Mouse (Mus musculus) kidney, adult 18-20 months (tissue): ENCODE data around the gene Thap11.
"Not testable (repeated sequence)": the region's sequence is repeated elsewhere in the genome, so short reads cannot be mapped to it uniquely, and the experiment has no call there.

ENCODE experiments used
- DNase-seq: peaks from one replicate; pipeline ENCODE4 v3.0.0; 2021

The Thap11 gene

DNA sequence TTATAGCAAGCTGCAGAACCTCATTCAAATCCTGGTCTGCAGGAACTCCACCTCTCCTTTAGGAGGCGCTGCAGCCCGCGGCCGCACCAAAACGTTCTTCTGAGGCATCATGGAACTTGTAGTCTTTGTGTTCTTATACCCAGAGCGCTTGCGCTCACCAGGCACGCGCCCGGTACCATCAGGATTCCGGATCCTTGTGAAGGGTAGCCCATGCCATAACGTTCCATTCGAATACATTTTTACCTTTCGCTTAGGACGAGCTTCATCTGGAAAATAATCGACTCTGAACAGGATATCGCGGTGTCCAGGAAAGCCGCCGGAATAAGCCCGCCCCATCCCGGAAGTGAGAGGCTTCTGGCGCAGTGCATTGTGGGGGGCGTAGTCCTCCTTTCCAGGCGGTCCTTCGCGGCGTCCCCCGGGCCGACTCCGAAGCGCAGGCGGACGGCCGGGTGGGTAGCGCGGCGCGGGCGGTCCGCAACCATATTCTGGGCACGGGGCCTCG lies at the start of gene Thap11:
Gene Thap11, plus strand, starts transcription at position 418 of the 502 bp plus-strand sequence.
- DNase-seq, result peak; percentile 96

DNA sequence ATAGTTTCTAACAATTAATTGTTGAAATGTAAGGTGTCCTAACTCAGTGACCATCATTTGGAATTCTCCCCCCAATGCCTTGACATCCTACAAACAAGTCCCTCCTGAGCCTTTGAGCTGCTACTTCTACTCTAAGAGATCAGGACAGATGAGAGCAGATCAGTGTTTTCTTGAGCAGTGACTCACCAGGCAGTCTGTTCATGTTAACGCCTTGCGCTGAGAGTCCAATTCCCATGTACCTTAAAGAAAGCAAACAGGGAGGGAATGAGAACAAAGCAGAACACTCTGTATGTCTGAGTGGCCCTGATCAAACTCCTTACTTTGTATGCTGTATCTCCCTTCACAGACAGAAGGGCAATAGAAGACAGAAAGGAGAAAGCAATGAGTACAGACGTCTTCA lies 49.6 kb upstream of the Thap11 start:
- no peak for DNase-seq

DNA sequence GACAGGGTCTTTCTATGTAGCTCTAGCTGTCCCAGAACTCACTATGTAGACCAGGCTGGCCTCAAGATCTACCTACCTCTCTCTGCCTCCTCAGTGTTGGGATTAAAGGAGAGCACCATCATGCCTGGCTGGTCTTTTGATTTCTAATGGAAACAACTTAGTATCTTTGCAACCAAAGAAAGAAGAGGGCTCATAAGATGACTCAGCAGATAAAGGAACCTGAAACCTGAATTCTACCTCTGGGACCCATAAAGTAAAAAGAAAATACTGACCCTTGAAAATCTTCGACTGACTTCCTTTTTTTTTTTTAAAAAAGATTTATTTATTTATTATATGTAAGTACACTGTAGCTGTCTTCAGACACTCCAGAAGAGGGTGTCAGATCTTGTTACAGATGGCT lies 49.0 kb upstream of the Thap11 start:
- DNase-seq, result no peak

DNA sequence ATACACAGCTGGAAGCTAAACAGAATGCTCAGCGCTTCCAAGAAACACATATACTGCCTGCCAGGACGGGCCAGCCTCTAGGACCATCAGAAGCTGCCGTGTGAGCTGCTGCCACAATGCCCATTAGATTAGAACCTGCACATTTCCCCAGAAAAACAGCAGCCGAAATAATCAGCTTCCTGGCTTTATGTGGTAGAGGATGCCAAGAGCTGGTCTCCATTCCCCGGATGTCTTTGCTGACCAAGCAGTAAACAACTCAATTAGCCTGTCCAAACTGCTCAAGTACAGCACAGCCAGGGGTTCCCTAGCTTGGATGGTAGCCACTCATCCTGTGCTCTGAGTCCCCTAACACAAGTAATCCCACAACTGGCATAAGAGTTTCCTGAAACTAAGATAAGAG lies 47.2 kb upstream of the Thap11 start:
- DNase-seq, result peak; percentile 52

DNA sequence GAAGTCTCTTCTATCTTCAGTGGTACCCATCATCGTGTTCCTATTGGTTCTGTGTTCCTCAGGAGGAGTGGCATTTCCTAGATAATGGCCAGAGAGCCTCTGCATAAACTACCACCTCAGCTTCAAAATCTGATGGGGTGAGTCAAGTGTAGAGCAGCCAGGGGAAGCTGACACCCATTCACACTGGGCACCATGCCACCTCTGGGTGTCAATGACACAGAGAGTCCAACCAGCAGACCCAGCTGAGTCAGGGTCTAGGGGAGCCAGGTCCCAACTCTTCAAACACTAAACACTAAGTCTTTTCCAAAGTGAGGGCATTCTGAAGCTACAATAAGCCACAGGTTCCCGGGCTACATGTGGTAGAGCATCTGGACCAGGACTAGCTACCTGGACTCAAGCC lies 46.5 kb upstream of the Thap11 start:
- DNase-seq, result peak; percentile 27

DNA sequence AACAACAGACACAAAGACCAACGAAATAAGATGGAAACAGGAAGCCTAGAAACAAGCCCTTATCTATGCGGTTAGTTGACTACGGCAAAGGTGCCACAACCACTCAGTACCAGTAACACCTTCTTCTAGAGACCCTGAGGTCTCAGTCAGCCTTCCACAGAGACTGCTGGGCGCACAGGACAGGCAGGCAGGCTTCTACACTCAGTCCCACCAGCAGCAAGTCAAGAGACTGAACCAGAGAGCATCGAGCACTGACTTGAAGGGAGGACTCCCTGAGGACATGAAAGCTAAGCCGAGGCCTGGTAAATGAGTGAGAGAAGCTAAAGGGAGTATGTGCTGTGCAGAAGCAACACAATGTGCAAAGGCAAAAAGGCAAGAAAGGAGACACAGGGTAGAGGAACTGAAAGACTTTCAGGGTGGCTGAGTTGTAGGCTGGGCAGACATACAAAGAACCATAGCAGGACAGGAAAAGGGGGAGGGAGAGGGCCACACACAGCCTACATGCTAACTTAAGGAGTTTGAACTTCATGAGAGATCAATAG lies 44.6 kb upstream of the Thap11 start:
- DNase-seq, result no peak

DNA sequence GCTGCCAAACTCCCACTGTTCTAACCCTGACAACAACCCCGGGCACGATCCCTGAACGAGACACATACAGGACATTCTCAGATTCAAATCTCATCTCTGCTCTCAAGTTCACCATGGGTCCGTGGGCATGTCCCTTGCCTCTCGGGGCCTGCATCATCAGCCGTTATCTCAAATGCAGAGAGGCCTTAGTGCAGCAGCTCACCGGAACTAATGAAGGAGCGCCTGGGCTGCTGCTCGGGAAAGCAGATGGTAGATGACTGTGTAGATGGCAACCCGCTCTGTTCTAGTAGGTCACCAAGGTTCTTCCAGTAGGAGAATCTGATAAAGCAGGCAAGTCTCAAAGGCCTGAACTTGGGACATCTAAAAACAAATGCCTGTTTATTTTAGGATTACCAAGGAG lies 43.9 kb upstream of the Thap11 start:
- no peak for DNase-seq

DNA sequence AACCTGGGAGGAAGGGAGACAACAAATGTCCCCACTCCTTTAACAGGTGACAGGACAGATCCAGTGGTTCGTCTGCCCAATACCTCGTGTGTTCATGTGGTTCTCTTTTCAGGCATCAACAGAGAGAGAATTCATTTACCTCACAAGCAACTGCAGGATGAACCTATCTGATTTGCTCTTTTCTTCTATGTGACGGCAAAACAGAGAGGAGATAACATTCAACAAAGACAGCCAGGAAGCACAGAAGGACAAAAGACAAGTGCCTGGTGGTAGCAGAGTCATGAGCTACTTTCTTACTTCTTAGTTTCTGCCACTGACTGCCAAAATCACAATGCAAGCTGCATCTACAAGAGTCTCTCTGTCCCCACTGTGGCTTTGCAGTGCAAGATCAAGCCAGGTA lies 43.4 kb upstream of the Thap11 start:
- no peak for DNase-seq

DNA sequence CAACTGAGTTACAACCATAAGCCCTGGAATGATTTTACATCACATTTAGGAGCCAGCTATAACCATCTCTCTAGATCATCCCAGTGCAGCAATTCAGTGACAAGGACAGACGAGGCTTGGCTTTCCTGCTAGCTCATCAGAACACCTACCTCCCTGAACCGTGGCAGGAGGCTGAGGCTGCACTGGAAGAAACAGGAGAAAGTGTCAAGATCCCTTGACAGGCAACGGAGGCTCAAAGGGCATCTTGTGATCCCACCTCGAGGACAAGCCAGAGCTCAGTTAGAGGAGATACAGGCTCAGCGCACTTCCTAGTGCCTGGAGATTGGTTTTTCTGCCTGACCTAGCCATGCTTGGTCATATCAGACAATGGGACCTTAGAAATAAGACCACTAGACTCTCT lies 42.4 kb upstream of the Thap11 start:
- no peak for DNase-seq

DNA sequence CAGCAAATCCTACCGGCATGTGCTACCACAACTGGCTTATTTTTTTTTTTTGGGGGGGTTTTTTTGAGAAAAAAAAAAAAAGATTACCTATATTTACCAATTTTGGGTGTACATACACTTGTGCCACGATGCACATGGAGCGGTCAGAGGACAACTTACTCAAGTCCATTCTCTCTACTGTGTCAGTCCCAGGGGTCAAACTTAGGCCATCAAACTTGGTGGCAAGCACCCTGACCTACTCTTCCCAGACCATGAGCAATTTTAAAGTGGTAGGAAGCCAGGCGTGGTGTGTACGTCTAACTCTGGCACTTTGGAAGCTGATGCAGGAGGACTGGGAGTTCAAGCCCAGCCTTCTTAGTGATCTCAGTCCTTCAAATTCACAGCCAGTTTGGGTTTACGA lies 41.7 kb upstream of the Thap11 start:
- DNase-seq, result no peak

DNA sequence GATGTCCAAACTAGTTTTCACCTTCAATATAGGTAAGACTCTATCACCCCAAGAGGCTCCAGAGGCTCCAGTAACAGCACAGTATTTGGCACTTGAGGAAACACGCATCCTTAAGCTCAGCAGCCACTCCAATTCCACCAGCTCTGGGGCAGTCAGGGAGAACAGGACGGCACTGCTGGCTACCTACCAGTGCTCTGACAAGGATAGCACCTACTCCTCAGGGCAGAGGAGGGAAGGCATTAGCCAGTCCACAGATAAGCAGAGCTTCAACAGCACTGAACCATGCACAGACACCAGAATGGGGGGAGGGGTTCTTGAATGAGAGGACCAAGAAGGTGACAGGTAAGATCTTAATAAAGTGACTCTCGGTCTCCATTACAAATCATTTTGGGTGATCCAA lies 35.3 kb upstream of the Thap11 start:
- DNase-seq, result no peak

DNA sequence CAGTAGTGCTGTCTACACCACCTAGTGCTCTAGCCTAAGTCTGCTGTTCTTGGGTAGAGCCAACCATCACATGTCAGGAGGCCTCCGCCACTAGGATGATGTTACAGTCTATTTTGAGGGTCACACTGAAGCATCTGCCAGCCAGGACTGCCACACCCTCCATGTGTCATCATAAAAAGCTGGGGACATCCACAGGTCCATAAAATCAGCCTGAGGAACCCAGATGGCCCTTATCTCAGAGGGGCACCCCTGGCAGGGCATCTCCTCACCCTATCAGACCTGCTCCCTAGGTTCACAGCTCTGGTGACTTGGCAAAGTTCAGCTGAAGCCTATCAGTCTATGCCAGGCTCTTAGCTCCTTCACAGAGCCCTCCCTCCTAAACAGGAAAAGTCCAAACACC lies 34.0 kb upstream of the Thap11 start:
- DNase-seq, result no peak

DNA sequence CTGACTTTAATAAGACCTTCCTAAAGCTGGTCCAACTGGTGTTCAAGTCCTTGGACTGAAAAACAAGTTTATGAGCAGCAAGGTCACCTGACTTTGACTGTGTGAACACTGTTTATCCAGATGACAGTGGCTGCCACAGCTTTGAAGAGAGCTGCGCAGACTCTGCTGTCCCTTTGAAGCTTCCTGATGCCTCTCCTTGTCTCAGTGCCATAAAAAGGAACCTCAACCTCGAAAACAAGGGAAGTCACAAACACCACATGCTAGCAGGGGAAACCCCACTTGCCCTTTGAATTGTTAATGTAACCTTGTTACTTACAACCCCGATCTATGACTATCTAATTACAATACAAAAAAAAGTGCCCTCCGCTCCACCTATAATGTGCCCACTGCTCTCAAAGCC lies 29.4 kb upstream of the Thap11 start:
- no peak for DNase-seq

DNA sequence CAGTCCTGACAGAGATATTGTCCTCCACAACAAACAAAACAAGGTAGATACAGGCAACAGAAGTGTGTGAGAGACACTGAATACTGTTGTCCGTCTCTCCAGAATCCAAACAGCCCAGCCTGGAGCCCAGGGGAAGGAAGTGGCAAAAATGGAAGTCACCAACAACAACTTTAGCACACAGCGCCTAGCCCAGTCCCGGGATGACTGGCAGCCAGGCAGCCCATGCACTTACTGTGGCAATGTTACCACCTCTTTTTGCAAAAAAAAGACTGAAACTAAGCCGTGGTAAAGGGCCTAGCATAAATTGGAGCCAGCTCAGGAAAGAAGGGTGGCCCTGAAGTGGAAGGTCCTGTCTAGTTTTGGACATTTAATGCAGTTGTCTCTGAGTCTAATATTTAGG lies 28.6 kb upstream of the Thap11 start:
- peak; percentile 35 for DNase-seq

DNA sequence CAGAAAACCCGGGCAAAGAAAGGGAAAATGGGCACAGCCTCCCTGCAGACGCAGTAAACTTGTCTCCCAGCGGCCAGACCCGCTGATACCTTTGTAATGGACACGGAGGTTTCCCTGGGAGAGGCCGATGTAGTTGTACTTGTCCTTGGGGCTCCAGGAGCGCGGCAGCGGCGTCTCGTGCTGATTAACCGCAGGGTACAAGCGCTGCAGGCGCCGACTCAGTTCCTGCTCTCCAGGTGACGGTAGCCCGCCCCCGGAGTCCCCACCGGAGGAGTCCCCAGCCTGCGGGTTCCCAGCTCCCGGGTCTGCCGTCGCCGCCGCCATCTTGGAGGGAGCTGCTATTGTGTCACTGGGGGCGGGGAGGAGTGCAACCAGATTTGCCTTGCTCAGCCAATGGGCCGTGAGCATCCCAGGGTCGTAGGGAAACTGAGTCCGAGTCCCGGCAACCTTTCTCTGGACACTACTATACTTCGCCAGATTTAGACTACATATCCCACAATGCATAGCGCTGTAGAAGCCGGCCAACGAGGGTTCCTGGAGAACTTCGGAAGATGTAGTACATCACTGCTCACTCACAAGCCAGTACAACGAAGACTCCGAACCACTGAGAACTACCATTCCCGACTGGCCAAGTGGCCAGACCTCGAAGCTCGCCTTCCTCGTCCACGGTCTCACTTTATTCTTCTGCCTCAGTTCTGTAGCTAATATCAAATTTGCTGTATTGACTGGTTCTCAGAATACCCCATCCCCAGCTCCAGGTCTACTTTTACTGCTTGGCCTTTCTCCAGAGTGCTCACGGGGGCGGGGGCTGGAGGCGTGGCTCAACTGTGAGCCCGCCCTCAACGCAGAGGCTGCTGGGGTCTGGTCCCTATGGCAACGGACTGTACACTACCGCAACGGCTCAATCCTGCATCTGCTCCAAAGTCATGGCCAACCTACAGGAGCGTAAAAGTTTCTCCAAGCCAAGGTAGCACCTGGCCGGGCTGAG lies 27.8 kb upstream of the Thap11 start, which contains the start of the genes Ranbp10 and Tsnaxip1:
Gene Ranbp10, minus strand, starts transcription at position 490 of the 988 bp plus-strand sequence.
Gene Tsnaxip1, plus strand, starts transcription at position 871 of the 988 bp plus-strand sequence.
- peak; percentile 94 for DNase-seq

DNA sequence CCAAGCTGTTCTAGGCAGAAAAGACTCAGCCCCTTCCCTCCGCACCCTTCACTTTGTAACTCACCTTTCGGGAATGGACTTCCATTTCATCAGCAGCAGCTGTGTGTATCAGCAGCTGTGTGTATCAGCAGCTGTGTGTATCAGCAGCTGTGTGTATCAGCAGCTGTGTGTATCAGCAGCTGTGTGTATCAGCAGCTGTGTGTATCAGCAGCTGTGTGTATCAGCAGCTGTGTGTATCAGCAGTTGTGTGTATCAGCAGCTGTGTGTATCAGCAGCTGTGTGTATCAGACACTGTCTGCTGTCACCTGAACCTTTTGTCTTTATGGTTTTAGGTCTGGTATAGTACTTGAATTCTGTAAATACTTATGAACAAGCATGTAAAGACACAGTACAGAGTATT lies 21.2 kb upstream of the Thap11 start:
- DNase-seq, result not testable (repeated sequence)

DNA sequence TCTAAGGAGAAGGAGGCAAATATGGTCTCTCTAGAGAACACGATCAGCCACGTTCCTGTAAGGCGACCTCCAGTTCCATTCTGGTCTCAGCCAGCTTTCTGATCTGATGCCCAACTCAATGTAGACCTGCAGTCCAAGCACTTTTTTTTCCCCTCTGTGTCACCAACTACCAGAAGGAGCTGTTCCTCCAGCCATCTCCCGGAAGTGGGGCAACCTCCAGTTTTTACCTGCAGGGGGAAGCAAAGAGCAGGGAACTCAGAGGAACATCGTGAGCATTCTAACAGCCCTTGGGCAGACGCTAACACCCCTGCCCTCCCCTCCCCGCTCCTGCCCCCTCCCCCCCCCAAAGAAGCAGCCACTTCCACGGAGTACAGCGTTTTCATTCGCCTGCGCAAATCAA lies 19.6 kb upstream of the Thap11 start:
- DNase-seq, result peak; percentile 84

DNA sequence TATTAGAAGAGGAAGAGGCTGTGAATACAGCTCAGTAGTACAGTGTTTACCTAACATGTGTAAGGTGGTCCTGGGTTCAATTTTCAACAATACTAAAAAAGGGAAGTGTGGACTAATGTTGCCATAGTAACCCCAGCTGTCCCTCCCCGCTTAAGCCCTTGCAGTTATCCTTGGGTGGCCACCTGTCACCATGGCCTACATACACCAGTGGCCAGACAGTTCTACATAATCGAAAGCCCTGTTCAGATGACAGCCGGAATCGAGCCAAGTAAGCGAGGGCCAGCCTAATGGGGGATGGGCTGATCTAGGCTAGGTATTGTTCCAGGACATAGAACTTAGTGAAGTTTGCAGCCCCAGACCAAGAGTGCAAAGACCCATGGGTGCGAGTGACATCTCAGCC lies 17.9 kb upstream of the Thap11 start:
- no peak for DNase-seq

DNA sequence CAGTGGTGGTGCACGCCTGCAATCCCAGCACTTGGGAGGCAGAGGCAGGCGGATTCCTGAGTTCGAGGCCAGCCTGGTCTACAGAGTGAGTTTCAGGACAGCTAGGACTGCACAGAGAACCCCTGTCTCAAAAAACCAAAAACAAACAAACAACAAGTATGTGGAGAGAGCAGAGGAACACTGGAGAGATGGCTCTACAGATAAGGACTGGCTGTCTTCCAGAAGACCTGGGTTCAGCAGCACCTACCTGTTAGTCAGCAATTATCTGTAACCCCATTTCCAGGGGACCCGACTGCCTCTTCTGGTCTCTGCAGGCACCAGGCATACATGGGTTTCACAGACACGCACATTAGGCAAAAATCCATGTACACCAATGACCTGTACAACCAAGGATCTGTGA lies 15.7 kb upstream of the Thap11 start:
- no peak for DNase-seq

DNA sequence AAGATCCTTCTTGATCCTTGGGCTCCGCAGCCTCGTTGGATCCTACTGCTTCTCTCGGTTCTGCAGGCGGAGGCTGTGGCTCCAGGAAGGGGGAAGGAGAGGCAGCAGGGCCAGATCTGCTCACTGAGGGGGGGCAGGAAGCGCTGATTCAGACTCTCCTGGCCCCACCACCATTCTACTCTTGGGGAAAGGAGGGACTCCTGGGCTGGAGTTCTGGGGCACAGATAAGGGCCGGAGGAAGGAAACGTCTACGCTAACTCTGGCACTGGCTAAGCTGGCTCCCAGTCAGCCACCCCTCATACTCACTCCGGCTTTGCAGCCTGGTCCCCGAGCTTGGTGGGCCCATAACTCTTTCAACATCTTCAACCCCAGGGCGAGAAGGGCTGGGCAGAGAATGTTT lies 8.3 kb upstream of the Thap11 start:
- no peak for DNase-seq

DNA sequence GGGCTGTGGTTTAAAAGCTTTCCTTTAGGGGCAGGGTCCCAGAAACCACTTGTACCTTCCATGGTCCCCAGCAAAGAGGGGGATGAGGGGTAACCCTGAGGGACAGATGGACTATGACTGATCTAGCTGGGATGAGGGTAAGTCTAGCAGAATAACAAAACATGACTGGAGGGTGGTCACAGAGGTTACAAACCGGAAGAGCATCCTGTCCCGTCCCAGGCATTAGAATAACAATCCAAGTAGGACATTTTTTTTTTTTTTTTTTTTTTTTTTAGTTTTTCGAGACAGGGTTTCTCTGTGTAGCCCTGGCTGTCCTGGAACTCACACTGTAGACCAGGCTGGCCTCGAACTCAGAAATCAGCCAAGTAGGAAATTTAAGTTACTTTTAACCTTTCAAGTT lies 4.9 kb upstream of the Thap11 start:
- no peak for DNase-seq

DNA sequence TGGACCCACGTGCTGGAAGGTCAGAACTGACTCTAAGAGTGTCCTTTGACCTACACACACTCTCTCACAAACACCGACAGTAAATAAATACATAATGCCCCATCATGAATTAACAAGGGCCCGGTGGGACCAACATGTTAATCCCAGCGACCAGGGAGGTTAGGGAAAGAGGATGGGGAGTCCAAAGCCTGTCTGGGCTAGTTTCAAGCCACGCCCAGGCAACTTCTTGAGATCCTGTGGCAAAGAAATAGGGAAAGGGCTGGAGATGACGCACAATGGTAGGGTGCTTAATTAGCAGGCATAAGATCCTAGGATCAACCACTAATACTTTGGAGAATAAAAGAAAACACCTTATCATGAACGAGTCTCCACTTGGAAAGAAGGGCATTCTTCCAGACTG lies 4.3 kb upstream of the Thap11 start:
- DNase-seq, result no peak

DNA sequence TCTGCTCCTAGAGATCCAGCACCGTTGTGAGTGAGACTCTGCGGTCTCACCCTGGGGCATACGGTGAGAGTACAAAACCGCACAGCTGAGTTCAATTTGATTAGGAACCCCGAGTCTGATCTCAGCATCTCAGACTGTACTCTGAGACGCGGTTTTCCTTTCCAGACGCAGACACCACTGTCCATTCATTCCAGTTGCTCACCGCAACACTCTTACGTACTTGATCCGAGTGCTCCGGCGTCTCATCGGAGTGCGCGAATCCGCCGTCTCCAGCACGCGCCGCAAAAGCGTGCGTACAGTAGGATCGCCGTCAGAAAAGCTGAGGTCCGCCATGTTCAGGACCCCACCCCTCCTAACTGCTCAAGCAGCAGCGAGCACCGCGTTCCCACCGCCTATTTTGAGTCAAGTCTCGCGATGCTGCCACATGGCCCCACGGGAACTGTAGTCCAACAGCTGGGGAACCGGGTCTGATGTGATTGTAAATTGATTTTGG lies 3.2 kb upstream of the Thap11 start:
- peak; percentile 89 for DNase-seq

DNA sequence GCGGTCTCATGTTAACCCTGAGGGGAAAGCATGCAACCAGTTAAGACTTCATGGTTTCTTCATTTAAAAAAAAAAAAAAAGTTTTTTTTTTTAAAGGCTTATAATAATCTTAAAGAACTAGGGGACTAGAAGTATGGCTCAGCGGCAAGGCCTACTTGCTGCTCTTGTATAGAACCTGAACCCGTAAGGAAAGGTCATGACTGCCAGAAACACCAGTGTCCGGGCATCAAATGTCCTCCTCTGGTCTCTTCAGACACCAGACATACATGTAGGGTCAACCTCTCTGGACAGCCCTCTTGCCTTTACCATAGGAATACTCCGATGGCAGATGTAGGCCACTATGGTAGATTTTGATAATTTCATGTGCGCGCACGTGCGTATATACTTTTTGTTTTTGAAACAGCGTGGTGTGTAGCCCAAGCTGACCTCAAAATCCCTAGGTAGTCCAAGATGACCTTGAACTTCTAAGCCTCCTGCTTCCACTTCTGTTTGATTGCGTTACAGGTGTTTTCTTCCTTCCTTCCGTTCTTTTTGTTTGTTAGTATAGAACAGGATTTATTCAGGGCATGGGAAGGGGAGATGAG lies 2.7 kb upstream of the Thap11 start:
- peak; percentile 21 for DNase-seq
